Mouse (Mus musculus): ENCODE measurements around the gene Cdc5l. TPM values are rescaled to one million over a fixed set of nuclear protein-coding genes. Genes with fewer than 3 reads are reported as not detected.
"Not testable (repeated sequence)": the region's sequence is repeated elsewhere in the genome, so short reads cannot be mapped to it uniquely, and the experiment has no call there.

Cdc5l gene
- polyA plus RNA-seq, 1 experiment: 28.3 TPM

GRCm38 (mm10) chr17:45434262-45434590, 689 bp upstream of the Cdc5l start:
- Histone ChIP-seq H3K27me3 (ENCODE audit: control insufficient read depth, insufficient read depth, insufficient read length) (no peaks in the 10 kb centered on the region), H3K4me3 (ENCODE audit: insufficient read depth, poor library complexity, severe bottlenecking) (peak overlapping the region; percentile 92), H3ac (ENCODE audit: control insufficient read depth, insufficient read length, low read depth) (peak overlapping the region; percentile 45), H3K79me2 (ENCODE audit: control insufficient read depth, insufficient read depth) (peaks cover 57% of the 10 kb centered on the region), H3K36me3 (ENCODE audit: control insufficient read depth, insufficient read depth) (peaks cover 19% of the 10 kb centered on the region), H3K79me3 (ENCODE audit: low read depth) (peaks cover 36% of the 10 kb centered on the region)
- TF ChIP-seq MYOG (IDR thresholded peaks at IDR 0.05; ENCODE audit: control insufficient read depth, extremely low read depth, insufficient read length) (no peak), MAX (IDR thresholded peaks at IDR 0.05) (no peak), MYOD1 (IDR thresholded peaks at IDR 0.05; ENCODE audit: control insufficient read depth, insufficient read length, low read depth) (no peak), CTCF (IDR thresholded peaks at IDR 0.05; ENCODE audit: control insufficient read depth, insufficient read depth, insufficient read length) (no peak), CEBPB (IDR thresholded peaks at IDR 0.05; ENCODE audit: low read depth) (no peak), USF1 (IDR thresholded peaks at IDR 0.05; ENCODE audit: low read depth) (no peak), FOSL1 (IDR thresholded peaks at IDR 0.05; ENCODE audit: insufficient read depth, low read length, poor library complexity, severe bottlenecking) (no peak)

- Histone ChIP-seq H3K79me2 (ENCODE audit: control insufficient read depth, insufficient read depth) (peaks cover 70% of the 10 kb centered on the region), H3ac (ENCODE audit: control insufficient read depth, insufficient read length, low read depth) (peak overlapping the region; percentile 100), H3K4me3 (ENCODE audit: insufficient read depth, poor library complexity, severe bottlenecking) (peak overlapping the region; percentile 92), H3K79me3 (ENCODE audit: low read depth) (peaks cover 45% of the 10 kb centered on the region), H3K36me3 (ENCODE audit: control insufficient read depth, insufficient read depth) (peaks cover 18% of the 10 kb centered on the region), H3K27me3 (ENCODE audit: control insufficient read depth, insufficient read depth, insufficient read length) (no peaks in the 10 kb centered on the region)
- TF ChIP-seq MYOG (IDR thresholded peaks at IDR 0.05; ENCODE audit: control insufficient read depth, extremely low read depth, insufficient read length) (no peak), MAX (IDR thresholded peaks at IDR 0.05) (no peak), CTCF (IDR thresholded peaks at IDR 0.05; ENCODE audit: control insufficient read depth, insufficient read depth, insufficient read length) (no peak), CEBPB (IDR thresholded peaks at IDR 0.05; ENCODE audit: low read depth) (no peak), FOSL1 (IDR thresholded peaks at IDR 0.05; ENCODE audit: insufficient read depth, low read length, poor library complexity, severe bottlenecking) (no peak), USF1 (IDR thresholded peaks at IDR 0.05; ENCODE audit: low read depth) (no peak), MYOD1 (IDR thresholded peaks at IDR 0.05; ENCODE audit: control insufficient read depth, insufficient read length, low read depth) (no peak)
Observed at GRCm38 (mm10) chr17:45432706-45433398, 685 bp downstream of the Cdc5l start.

GRCm38 (mm10) chr17:45432007-45432406, 1.5 kb downstream of the Cdc5l start:
- no peak overlapping the region for H3ac ChIP-seq (ENCODE audit: control insufficient read depth, insufficient read length, low read depth)
- TF ChIP-seq MAX (IDR thresholded peaks at IDR 0.05): no peak
- no peak for TF ChIP-seq USF1 (IDR thresholded peaks at IDR 0.05; ENCODE audit: low read depth)
- no peak for TF ChIP-seq MYOG (IDR thresholded peaks at IDR 0.05; ENCODE audit: control insufficient read depth, extremely low read depth, insufficient read length)
- TF ChIP-seq FOSL1 (IDR thresholded peaks at IDR 0.05; ENCODE audit: insufficient read depth, low read length, poor library complexity, severe bottlenecking): no peak
- no peak for TF ChIP-seq CTCF (IDR thresholded peaks at IDR 0.05; ENCODE audit: control insufficient read depth, insufficient read depth, insufficient read length)
- TF ChIP-seq CEBPB (IDR thresholded peaks at IDR 0.05; ENCODE audit: low read depth): no peak
- no peak for TF ChIP-seq MYOD1 (IDR thresholded peaks at IDR 0.05; ENCODE audit: control insufficient read depth, insufficient read length, low read depth)
- no peaks in the 10 kb centered on the region for H3K27me3 ChIP-seq (ENCODE audit: control insufficient read depth, insufficient read depth, insufficient read length)
- H3K36me3 ChIP-seq (ENCODE audit: control insufficient read depth, insufficient read depth): peaks cover 20% of the 10 kb centered on the region
- H3K79me2 ChIP-seq (ENCODE audit: control insufficient read depth, insufficient read depth): peaks cover 79% of the 10 kb centered on the region
- H3K4me3 ChIP-seq (ENCODE audit: insufficient read depth, poor library complexity, severe bottlenecking): peak overlapping the region; percentile 92
- peaks cover 51% of the 10 kb centered on the region for H3K79me3 ChIP-seq (ENCODE audit: low read depth)

GRCm38 (mm10) chr17:45417387-45417786, 16.1 kb downstream of the Cdc5l start:
- Histone ChIP-seq H3K4me3 (ENCODE audit: insufficient read depth, poor library complexity, severe bottlenecking) (no peak overlapping the region), H3K27me3 (ENCODE audit: control insufficient read depth, insufficient read depth, insufficient read length) (no peaks in the 10 kb centered on the region), H3ac (ENCODE audit: control insufficient read depth, insufficient read length, low read depth) (no peak overlapping the region), H3K36me3 (ENCODE audit: control insufficient read depth, insufficient read depth) (peaks cover 92% of the 10 kb centered on the region), H3K79me2 (ENCODE audit: control insufficient read depth, insufficient read depth) (peaks cover 7% of the 10 kb centered on the region), H3K79me3 (ENCODE audit: low read depth) (no peaks in the 10 kb centered on the region)
- no peak for TF ChIP-seq FOSL1 (IDR thresholded peaks at IDR 0.05; ENCODE audit: insufficient read depth, low read length, poor library complexity, severe bottlenecking)

- H3ac ChIP-seq (ENCODE audit: control insufficient read depth, insufficient read length, low read depth): not testable (repeated sequence)
Observed at GRCm38 (mm10) chr17:45411617-45412016, 21.9 kb downstream of the Cdc5l start.

GRCm38 (mm10) chr17:45408719-45409118, 24.8 kb downstream of the Cdc5l start:
- H3K79me3 ChIP-seq (ENCODE audit: low read depth): no peaks in the 10 kb centered on the region
- no peak overlapping the region for H3ac ChIP-seq (ENCODE audit: control insufficient read depth, insufficient read length, low read depth)
- H3K27me3 ChIP-seq (ENCODE audit: control insufficient read depth, insufficient read depth, insufficient read length): no peaks in the 10 kb centered on the region
- H3K36me3 ChIP-seq (ENCODE audit: control insufficient read depth, insufficient read depth): peaks cover 88% of the 10 kb centered on the region
- H3K79me2 ChIP-seq (ENCODE audit: control insufficient read depth, insufficient read depth): peaks cover 13% of the 10 kb centered on the region
- TF ChIP-seq USF1 (IDR thresholded peaks at IDR 0.05; ENCODE audit: low read depth) (no peak), MAX (IDR thresholded peaks at IDR 0.05) (no peak), CEBPB (IDR thresholded peaks at IDR 0.05; ENCODE audit: low read depth) (no peak), MYOD1 (IDR thresholded peaks at IDR 0.05; ENCODE audit: control insufficient read depth, insufficient read length, low read depth) (no peak), MYOG (IDR thresholded peaks at IDR 0.05; ENCODE audit: control insufficient read depth, extremely low read depth, insufficient read length) (no peak), FOSL1 (IDR thresholded peaks at IDR 0.05; ENCODE audit: insufficient read depth, low read length, poor library complexity, severe bottlenecking) (no peak), CTCF (IDR thresholded peaks at IDR 0.05; ENCODE audit: control insufficient read depth, insufficient read depth, insufficient read length) (no peak)
- H3K4me3 ChIP-seq (ENCODE audit: insufficient read depth, poor library complexity, severe bottlenecking): no peak overlapping the region

More at GRCm38 (mm10) chr17:45411617-45412016, 21.9 kb downstream of the Cdc5l start:
- H3K79me3 ChIP-seq (ENCODE audit: low read depth); H3K79me2 ChIP-seq (ENCODE audit: control insufficient read depth, insufficient read depth); H3K27me3 ChIP-seq (ENCODE audit: control insufficient read depth, insufficient read depth, insufficient read length); H3K4me3 ChIP-seq (ENCODE audit: insufficient read depth, poor library complexity, severe bottlenecking): not testable (repeated sequence)
- H3K36me3 ChIP-seq (ENCODE audit: control insufficient read depth, insufficient read depth): peaks cover 97% of the 10 kb centered on the region
